Mouse (Mus musculus) CH12.LX (cell line): ENCODE measurements around the gene Bmp4. TPM values are rescaled to one million over a fixed set of nuclear protein-coding genes. Genes with fewer than 3 reads are reported as not detected.

Source experiments
- DNase-seq: peaks from one replicate; pipeline ENCODE4 v3.0.0-alpha.2; 2013; ENCODE audit errors: extremely low read depth
- H3K27ac ChIP-seq: 2 replicates; pipeline ENCODE4 v1.5.1; 2012; ENCODE audit warnings: low read depth, mild to moderate bottlenecking, control low read depth, moderate library complexity; ENCODE audit not compliant: insufficient read depth
- H3K27me3 ChIP-seq: replicated peaks from 2 replicates; pipeline ENCODE3; 2012; ENCODE audit warnings: inconsistent platforms
- H3K36me3 ChIP-seq, 2 experiments: replicated peaks in 1 of 2; 2 replicates each; pipeline versions ENCODE3 to v1.6.1; 2012; ENCODE audit warnings: inconsistent platforms in 1 of 2, low read length in 1 of 2, mild to moderate bottlenecking in 1 of 2, mixed read lengths in 1 of 2, moderate library complexity in 1 of 2; ENCODE audit not compliant: control insufficient read depth in 1 of 2, insufficient read depth in 1 of 2
- H3K4me1 ChIP-seq, 2 experiments: 2 replicates each; pipeline ENCODE4 v1.6.1; 2012; ENCODE audit warnings: inconsistent platforms in 1 of 2, moderate library complexity in 1 of 2; ENCODE audit not compliant: insufficient read depth in 2 of 2, control insufficient read depth in 1 of 2
- H3K4me2 ChIP-seq: 2 replicates; pipeline ENCODE4 v1.6.1; 2012; ENCODE audit warnings: low read depth, mild to moderate bottlenecking, control low read depth; ENCODE audit not compliant: poor library complexity, insufficient read depth, severe bottlenecking
- H3K4me3 ChIP-seq, 3 experiments: fragments of 150-350 bp in 1 of 3; sonication (generic) in 1 of 3; replicated peaks in 1 of 3; 2 replicates each; pipeline versions ENCODE3 to v1.5.1; 2011 to 2012; ENCODE audit warnings: low read depth in 2 of 3, low read length in 2 of 3, mild to moderate bottlenecking in 2 of 3, moderate library complexity in 2 of 3, control low read depth in 1 of 3, improper control_type of control experiment in 1 of 3, inconsistent platforms in 1 of 3, mixed read lengths in 1 of 3; ENCODE audit not compliant: poor library complexity in 1 of 3
- H3K79me2 ChIP-seq: replicated peaks from 2 replicates; pipeline ENCODE4 v1.6.1; 2012; ENCODE audit warnings: mild to moderate bottlenecking, moderate library complexity; ENCODE audit not compliant: control insufficient read depth, poor library complexity, insufficient read depth, severe bottlenecking; ENCODE audit errors: extremely low read depth
- H3K9ac ChIP-seq: 2 replicates; pipeline ENCODE4 v1.6.1; 2012; ENCODE audit warnings: low read depth, mild to moderate bottlenecking, control low read depth, moderate library complexity; ENCODE audit not compliant: insufficient read depth
- H3K9me3 ChIP-seq: replicated peaks from 2 replicates; pipeline ENCODE3; 2012; ENCODE audit warnings: low read length, inconsistent platforms, mixed read lengths
- CHD2 ChIP-seq: IDR thresholded peaks from 2 replicates; pipeline ENCODE4 v1.6.1; 2011; ENCODE audit warnings: low read length, improper control_type of control experiment
- ELF1 ChIP-seq: IDR thresholded peaks from 2 replicates; pipeline ENCODE4 v1.6.1; 2014; ENCODE audit warnings: low read depth, mild to moderate bottlenecking, inconsistent platforms, low read length, improper control_type of control experiment
- EP300 ChIP-seq: IDR thresholded peaks from 2 replicates; pipeline ENCODE4 v1.6.1; 2011; ENCODE audit warnings: low read length, improper control_type of control experiment
- ETS1 ChIP-seq: conservative IDR thresholded peaks from 2 replicates; pipeline ENCODE4 v1.6.1; 2012; ENCODE audit warnings: low read depth, mild to moderate bottlenecking, inconsistent platforms, low read length, improper control_type of control experiment, moderate library complexity
- HCFC1 ChIP-seq: IDR thresholded peaks from 2 replicates; pipeline ENCODE4 v1.6.1; 2012; ENCODE audit warnings: low read depth, mild to moderate bottlenecking, inconsistent platforms, low read length, improper control_type of control experiment
- IRF4 ChIP-seq: IDR thresholded peaks from 2 replicates; pipeline ENCODE4 v1.6.1; 2014; ENCODE audit warnings: low read depth, mild to moderate bottlenecking, inconsistent platforms, low read length, improper control_type of control experiment
- JUN ChIP-seq: IDR thresholded peaks from 2 replicates; pipeline ENCODE4 v1.6.1; 2011; ENCODE audit warnings: low read depth, mild to moderate bottlenecking, low read length, improper control_type of control experiment, moderate library complexity; ENCODE audit not compliant: insufficient read depth
- KAT2A ChIP-seq: IDR thresholded peaks from 2 replicates; pipeline ENCODE4 v1.6.1; 2012; ENCODE audit warnings: low read length, improper control_type of control experiment, inconsistent platforms; ENCODE audit not compliant: insufficient replicate concordance
- MAZ ChIP-seq: IDR thresholded peaks from 2 replicates; pipeline ENCODE4 v1.6.1; 2012; ENCODE audit warnings: low read depth, mild to moderate bottlenecking, inconsistent platforms, low read length, improper control_type of control experiment, moderate library complexity
- MXI1 ChIP-seq: IDR thresholded peaks from 2 replicates; pipeline ENCODE4 v1.6.1; 2011; ENCODE audit warnings: mild to moderate bottlenecking, low read depth, low read length, improper control_type of control experiment
- MYC ChIP-seq: IDR thresholded peaks from 2 replicates; pipeline ENCODE4 v1.6.1; 2011; ENCODE audit warnings: low read depth, mild to moderate bottlenecking, improper control_type of control experiment, low read length
- NELFE ChIP-seq: IDR thresholded peaks from 2 replicates; pipeline ENCODE4 v1.6.1; 2011; ENCODE audit warnings: low read depth, low read length, improper control_type of control experiment
- PAX5 ChIP-seq: IDR thresholded peaks from 2 replicates; pipeline ENCODE4 v1.6.1; 2012; ENCODE audit warnings: low read length, inconsistent platforms, mixed read lengths
- POLR2A ChIP-seq: IDR thresholded peaks from 2 replicates; pipeline ENCODE4 v1.6.1; 2011; ENCODE audit warnings: low read depth, mild to moderate bottlenecking, improper control_type of control experiment, low read length
- RCOR1 ChIP-seq: conservative IDR thresholded peaks from 2 replicates; pipeline ENCODE4 v1.6.1; 2012; ENCODE audit warnings: low read depth, mild to moderate bottlenecking, inconsistent platforms, low read length, improper control_type of control experiment
- SIN3A ChIP-seq: IDR thresholded peaks from 2 replicates; pipeline ENCODE4 v1.6.1; 2012; ENCODE audit warnings: low read length, improper control_type of control experiment, inconsistent platforms
- UBTF ChIP-seq: IDR thresholded peaks from 2 replicates; pipeline ENCODE4 v1.6.1; 2012; ENCODE audit warnings: low read depth, mild to moderate bottlenecking, inconsistent platforms, low read length, improper control_type of control experiment, moderate library complexity
- USF1 ChIP-seq: IDR thresholded peaks from 2 replicates; pipeline ENCODE4 v1.6.1; 2014; ENCODE audit warnings: low read depth, mild to moderate bottlenecking, inconsistent platforms, low read length, improper control_type of control experiment
- USF2 ChIP-seq: conservative IDR thresholded peaks from 2 replicates; pipeline ENCODE4 v1.6.1; 2011; ENCODE audit warnings: low read depth, low read length, improper control_type of control experiment
- ZC3H11A ChIP-seq: IDR thresholded peaks from 2 replicates; pipeline ENCODE4 v1.6.1; 2012; ENCODE audit warnings: low read depth, mild to moderate bottlenecking, inconsistent platforms, low read length, improper control_type of control experiment
- ZNF384 ChIP-seq: IDR thresholded peaks from 2 replicates; pipeline ENCODE4 v1.6.1; 2012; ENCODE audit warnings: low read depth, low read length, improper control_type of control experiment, inconsistent platforms
- dilution Hi-C: fragments of 300-500 bp; cut with MboI; formaldehyde crosslinking; loops from 2 replicates; pipeline ENCODE4 v1.14.3; 2020; ENCODE audit warnings: low sequenced_read_pairs; ENCODE audit not compliant: extremely low pct_unique_long_range_greater_than_20kb, extremely low pct_ligation_motif_present
- in situ Hi-C: fragments of 300-500 bp; cut with MboI; formaldehyde crosslinking; loops from 3 replicates; pipeline ENCODE4 v1.14.3; 2019; ENCODE audit warnings: low sequenced_read_pairs, low pct_ligation_motif_present, low pct_unique_long_range_greater_than_20kb, mixed read lengths
- polyA plus RNA-seq: library from polyadenylated mRNA; unstranded; fragments of >175 nt; gene quantifications from 2 replicates; pipeline ENCODE4 v1.2.1, GENCODE M21; 2012; ENCODE audit warnings: low read depth; ENCODE audit not compliant: insufficient read length
- total RNA-seq, 2 experiments: library from RNA; depleted of rRNA; stranded (reverse); fragments of 300-350 nt in 1 of 2; fragments of >200 nt in 1 of 2; gene quantifications; 2 replicates each; pipeline ENCODE4 v1.2.3; 2012 to 2014

Gene Bmp4
- total and polyA plus RNA-seq, 3 experiments = not detected

DNA sequence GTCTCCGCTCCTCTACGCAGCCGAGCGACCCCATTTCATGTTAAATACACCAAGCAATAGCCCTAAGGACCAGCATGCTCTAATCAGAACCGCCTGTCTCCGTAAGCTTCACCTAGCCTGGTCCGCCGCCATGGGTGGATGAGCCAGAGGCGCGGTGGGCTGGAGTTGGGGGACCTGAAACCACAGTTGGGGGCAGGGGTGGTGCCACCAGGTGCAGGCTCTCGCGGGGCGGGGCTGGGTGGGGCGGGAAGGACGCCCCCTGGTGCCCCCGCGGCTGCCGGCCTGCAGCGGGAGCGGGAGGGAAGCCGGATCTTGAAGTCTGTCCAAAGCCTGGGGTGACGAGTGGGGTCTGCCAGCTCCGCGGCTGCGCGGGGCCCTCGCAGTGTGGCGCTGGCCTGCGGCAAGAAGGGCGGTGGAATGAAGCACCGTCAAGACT lies 10.2 kb downstream of the Bmp4 start:
- Histone ChIP-seq H3K27ac (no peak overlapping the region), H3K27me3 (no peaks in the 10 kb centered on the region), H3K4me3 (no peak overlapping the region)
- in situ Hi-C loops = no loop called here
- dilution Hi-C loops = no loop called here
- no peak for TF ChIP-seq ZC3H11A
- no peak for TF ChIP-seq PAX5
- no peak for TF ChIP-seq KAT2A
- no peak for TF ChIP-seq JUN
- no peak for TF ChIP-seq ELF1
- TF ChIP-seq RCOR1 = no peak
- TF ChIP-seq POLR2A = no peak
- TF ChIP-seq ETS1 = no peak
- TF ChIP-seq UBTF = no peak
- TF ChIP-seq, all 38 proteins: peak for 0
- Histone ChIP-seq H3K4me2 (no peak overlapping the region), H3K9me3 (no peaks in the 10 kb centered on the region), H3K79me2 (no peaks in the 10 kb centered on the region), H3K4me1 (peaks cover 3 to 4% of the 10 kb centered on the region in 2 experiments; a peak in 2 of 4 replicates), H3K9ac (no peak overlapping the region), H3K36me3 (no peaks in the 10 kb centered on the region)
- DNase-seq = no peak

DNA sequence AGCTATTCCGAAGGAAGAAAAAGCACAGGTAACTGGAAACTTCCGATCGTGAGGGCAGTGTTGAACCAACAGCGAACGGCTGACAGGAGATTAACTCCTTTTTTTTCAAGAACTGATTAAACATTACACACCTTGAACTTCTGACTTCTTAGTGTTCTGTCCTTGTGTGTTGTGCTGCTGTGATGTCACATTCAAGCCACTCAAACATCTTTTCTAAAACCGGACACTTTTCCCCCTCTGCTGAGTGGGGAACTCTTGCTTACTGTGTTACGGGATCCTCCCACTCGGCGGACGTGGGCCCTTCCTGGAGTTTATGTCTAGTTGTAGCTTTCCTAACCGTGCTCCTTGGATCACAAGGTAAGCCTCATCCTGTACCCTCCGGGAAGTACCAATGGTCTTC lies 11.2 kb downstream of the Bmp4 start, which contains the start of gene Gm15217:
Gene Gm15217, plus strand, starts transcription at position 130 of the 400 bp plus-strand sequence.
- Histone ChIP-seq H3K27me3 (no peaks in the 10 kb centered on the region), H3K4me2 (no peak within 1 kb of the TSS)
- dilution Hi-C loops = no loop called here

DNA sequence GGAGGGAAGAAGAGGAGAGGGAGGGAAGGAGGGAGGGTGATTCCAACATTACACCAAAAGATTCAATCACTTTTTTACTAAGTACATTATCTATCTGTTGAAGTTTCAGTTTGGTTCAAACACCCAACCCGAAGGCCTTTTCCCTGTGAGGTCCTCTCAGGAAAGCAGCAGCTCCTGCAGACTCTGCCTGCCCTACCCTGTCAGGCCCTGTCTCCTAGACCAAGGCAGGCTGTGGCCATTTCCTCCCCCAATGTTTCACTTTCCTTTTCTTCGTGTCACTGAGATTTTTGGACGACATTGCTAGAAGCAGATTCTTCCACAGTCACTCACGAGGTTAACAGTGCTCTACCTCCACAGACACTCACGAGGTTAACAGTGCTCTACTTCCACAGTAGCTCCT lies 14.7 kb downstream of the Bmp4 start:
- no peaks in the 10 kb centered on the region for H3K27me3 ChIP-seq
- in situ Hi-C loops (no loop called here), dilution Hi-C loops (no loop called here)
- H3K9ac ChIP-seq = no peak overlapping the region
- no peaks in the 10 kb centered on the region for H3K36me3 ChIP-seq
- no peak overlapping the region for H3K4me3 ChIP-seq
- no peak overlapping the region for H3K27ac ChIP-seq
- H3K9me3 ChIP-seq = no peaks in the 10 kb centered on the region
- no peaks in the 10 kb centered on the region for H3K79me2 ChIP-seq
- no peak for DNase-seq
- TF ChIP-seq KAT2A (no peak), IRF4 (0 out of 2 replicates have a peak, but pooled peaks have one; percentile 22)
- H3K4me1 ChIP-seq = peaks cover 3 to 4% of the 10 kb centered on the region in 2 experiments; a peak in 2 of 4 replicates
- peak overlapping the region; percentile 16 for H3K4me2 ChIP-seq

More for the DNA sequence above, 11.2 kb downstream of the Bmp4 start, which contains the start of gene Gm15217:
- H3K4me3 ChIP-seq = no peak within 1 kb of the TSS
- no peak for DNase-seq
- no peak within 1 kb of the TSS for H3K27ac ChIP-seq
- no peak within 1 kb of the TSS for H3K9ac ChIP-seq
- H3K79me2 ChIP-seq = no peaks in the 10 kb centered on the region
- peaks cover 3 to 4% of the 10 kb centered on the region in 2 experiments; a peak in 2 of 4 replicates for H3K4me1 ChIP-seq
- H3K9me3 ChIP-seq = no peaks in the 10 kb centered on the region
- no peaks in the 10 kb centered on the region for H3K36me3 ChIP-seq
- in situ Hi-C loops = no loop called here
- TF ChIP-seq RCOR1 = no peak
- TF ChIP-seq NELFE = no peak
- TF ChIP-seq PAX5 = no peak
- TF ChIP-seq SIN3A = no peak
- no peak for TF ChIP-seq MAZ
- TF ChIP-seq POLR2A = no peak
- TF ChIP-seq EP300 = no peak
- no peak for TF ChIP-seq USF2
- no peak for TF ChIP-seq MXI1
- no peak for TF ChIP-seq CHD2
- no peak for TF ChIP-seq MYC
- TF ChIP-seq ZNF384 = no peak
- TF ChIP-seq HCFC1 = no peak
- no peak for TF ChIP-seq ETS1
- no peak for TF ChIP-seq USF1
